18 mouse cellular contexts compared by ENCODE assay signal in genomic region chr2:69820201-69820600, GRCm38 (mm10). TPM values are rescaled to one million over a fixed set of nuclear protein-coding genes. Genes with fewer than 3 reads are reported as not detected.
A peak's percentile ranks its signal among the peaks of the same experiment; 100 is the strongest.
DNase-seq lines count a peak whose midpoint lies in the region; ATAC-seq and TF ChIP-seq lines count a peak whose summit lies in the region.
"Had no signal": no experiment of that assay in that cellular context is flagged by ENCODE, and none has a peak within 500 bp of the region (broad histone marks: within the 10 kb centered on the region; RNA-seq: fewer than 3 reads in every experiment).

No protein-coding gene starts in this region.

- no peak for TF ChIP-seq CTCF in stomach, postnatal 0 days (IDR thresholded peaks at IDR 0.05; ENCODE audit: low read depth)

- H3K4me2 ChIP-seq in heart, embryonic 13.5 days: no peak overlapping the region
- H3K4me2 ChIP-seq in heart, embryonic 12.5 days: no peak overlapping the region
- H3K4me2 ChIP-seq in stomach, embryonic 15.5 days: no peak overlapping the region
- H3K4me2 ChIP-seq in stomach, postnatal 0 days (replicated peaks; ENCODE audit: low read depth): no peak overlapping the region
- H3K4me2 ChIP-seq in liver, embryonic 15.5 days: 0 out of 2 replicates have a peak overlapping the region, but pooled peaks have one; percentile 0
- H3K4me2 ChIP-seq: forebrain, embryonic 13.5 days; hindbrain, embryonic 12.5 days had no signal

- WGBS in heart, embryonic 13.5 days: 49% methylated on average over 1 of the region's 1 CpGs
- 50% methylated on average over 1 of the region's 1 CpGs for WGBS in heart, embryonic 12.5 days
- WGBS in stomach, embryonic 15.5 days: 38% methylated on average over 1 of the region's 1 CpGs
- 40% methylated on average over 1 of the region's 1 CpGs for WGBS in stomach, postnatal 0 days
- WGBS in liver, embryonic 15.5 days (ENCODE audit: insufficient replicate concordance): 34% methylated on average over 1 of the region's 1 CpGs

- peaks cover 7% of the 10 kb centered on the region; the same call in 1 of the 2 replicates for H3K36me3 ChIP-seq in heart, embryonic 13.5 days
- peaks cover 9% of the 10 kb centered on the region for H3K36me3 ChIP-seq in heart, embryonic 12.5 days
- H3K36me3 ChIP-seq in stomach, embryonic 15.5 days: no peaks in the 10 kb centered on the region
- no peaks in the 10 kb centered on the region for H3K36me3 ChIP-seq in stomach, postnatal 0 days (ENCODE audit: control insufficient read depth, insufficient read depth, low read length)
- peaks cover 9% of the 10 kb centered on the region for H3K36me3 ChIP-seq in liver, embryonic 15.5 days (replicated peaks)

- no peak for ATAC-seq in heart, embryonic 13.5 days (ENCODE audit: extremely low read depth, insufficient number of reproducible peaks, low FRiP score, low TSS enrichment)
- ATAC-seq in heart, embryonic 12.5 days (ENCODE audit: insufficient number of reproducible peaks, low FRiP score): no peak
- no peak for ATAC-seq in stomach, embryonic 15.5 days (ENCODE audit: insufficient read depth, low FRiP score, low read depth)
- ATAC-seq in stomach, postnatal 0 days (ENCODE audit: low FRiP score, low TSS enrichment): no peak
- no peak for ATAC-seq in liver, embryonic 15.5 days (ENCODE audit: insufficient read depth)
- ATAC-seq: forebrain, embryonic 13.5 days; hindbrain, embryonic 16.5 days had no signal

- no peaks in the 10 kb centered on the region for H3K9me3 ChIP-seq in heart, embryonic 13.5 days
- no peaks in the 10 kb centered on the region for H3K9me3 ChIP-seq in heart, embryonic 12.5 days (replicated peaks)
- H3K9me3 ChIP-seq in stomach, embryonic 15.5 days: no peaks in the 10 kb centered on the region
- no peaks in the 10 kb centered on the region for H3K9me3 ChIP-seq in stomach, postnatal 0 days (ENCODE audit: control insufficient read depth, low read length)
- no peaks in the 10 kb centered on the region for H3K9me3 ChIP-seq in liver, embryonic 15.5 days (replicated peaks)
- H3K9me3 ChIP-seq: embryonic facial prominence, embryonic 10.5 days; forebrain, embryonic 13.5 days; hindbrain, embryonic 12.5 days had no signal

- no peak for DNase-seq in stomach, postnatal 0 days (ENCODE audit: low spot score)
- DNase-seq in kidney, postnatal 4 days: no peak
- DNase-seq: adrenal gland, adult 8-10 months; adrenal gland, postnatal 36 days; cerebellum, adult 2 months; cerebellum, postnatal 10 days; gastrocnemius, adult 2 months; gastrocnemius, postnatal 25 days; heart, postnatal 10 days; heart, postnatal 4 days had no signal

- H3K9ac ChIP-seq in heart, embryonic 13.5 days: no peak overlapping the region
- H3K9ac ChIP-seq in heart, embryonic 12.5 days: no peak overlapping the region
- H3K9ac ChIP-seq in stomach, embryonic 15.5 days: no peak overlapping the region
- H3K9ac ChIP-seq in stomach, postnatal 0 days (ENCODE audit: low read length): no peak overlapping the region
- no peak overlapping the region for H3K9ac ChIP-seq in liver, embryonic 15.5 days
- H3K9ac ChIP-seq: forebrain, embryonic 13.5 days; hindbrain, embryonic 12.5 days had no signal

- H3K4me1 ChIP-seq in heart, embryonic 13.5 days: peaks cover 38% of the 10 kb centered on the region
- peaks cover 24% of the 10 kb centered on the region for H3K4me1 ChIP-seq in heart, embryonic 12.5 days (replicated peaks)
- H3K4me1 ChIP-seq in stomach, embryonic 15.5 days: no peaks in the 10 kb centered on the region
- no peaks in the 10 kb centered on the region; the same call in 1 of the 2 replicates for H3K4me1 ChIP-seq in stomach, postnatal 0 days (replicated peaks; ENCODE audit: control insufficient read depth, insufficient read depth)
- peaks cover 84% of the 10 kb centered on the region for H3K4me1 ChIP-seq in liver, embryonic 15.5 days (replicated peaks)

- no peak overlapping the region for H3K4me3 ChIP-seq in heart, embryonic 13.5 days
- no peak overlapping the region for H3K4me3 ChIP-seq in heart, embryonic 12.5 days
- no peak overlapping the region for H3K4me3 ChIP-seq in stomach, embryonic 15.5 days (replicated peaks)
- no peak overlapping the region for H3K4me3 ChIP-seq in stomach, postnatal 0 days (ENCODE audit: low read depth, low read length)
- no peak overlapping the region for H3K4me3 ChIP-seq in liver, embryonic 15.5 days (replicated peaks)
- H3K4me3 ChIP-seq: embryonic facial prominence, embryonic 10.5 days; forebrain, embryonic 13.5 days; gastrocnemius, adult 2 months; hindbrain, embryonic 12.5 days had no signal

- H3K27me3 ChIP-seq in heart, embryonic 13.5 days (replicated peaks): no peaks in the 10 kb centered on the region
- no peaks in the 10 kb centered on the region for H3K27me3 ChIP-seq in heart, embryonic 12.5 days (replicated peaks)
- no peaks in the 10 kb centered on the region for H3K27me3 ChIP-seq in stomach, embryonic 15.5 days (replicated peaks)
- no peaks in the 10 kb centered on the region for H3K27me3 ChIP-seq in stomach, postnatal 0 days (ENCODE audit: control insufficient read depth, insufficient read depth, low read length)
- H3K27me3 ChIP-seq in liver, embryonic 15.5 days: no peaks in the 10 kb centered on the region
- H3K27me3 ChIP-seq: forebrain, embryonic 13.5 days; hindbrain, embryonic 12.5 days had no signal

- H3K27ac ChIP-seq in heart, embryonic 13.5 days (replicated peaks): peak overlapping the region; percentile 56; the same call in 1 of the 2 replicates
- no peak overlapping the region for H3K27ac ChIP-seq in heart, embryonic 12.5 days (ENCODE audit: poor library complexity, severe bottlenecking)
- H3K27ac ChIP-seq in stomach, embryonic 15.5 days: peak overlapping the region; percentile 11; the same call in 1 of the 2 replicates
- no peak overlapping the region for H3K27ac ChIP-seq in stomach, postnatal 0 days (replicated peaks)
- H3K27ac ChIP-seq in liver, embryonic 15.5 days (replicated peaks): peak overlapping the region; percentile 77
- H3K27ac ChIP-seq: embryonic facial prominence, embryonic 10.5 days; forebrain, embryonic 13.5 days; gastrocnemius, adult 2 months; hindbrain, embryonic 12.5 days had no signal

- TF ChIP-seq EP300 in stomach, postnatal 0 days (optimal IDR thresholded peaks at IDR 0.05): no peak

RNA-seq across cellular contexts. Expression of gene Klhl23, which starts 1.5 kb away (rescaled TPM):
- 42.8 and 47.3 TPM in 2 replicates for polyA plus RNA-seq in heart, embryonic 13.5 days (2015; fragmentation: Nextera tagmentation; extraction: Ambion mirVana)
- 58.9 and 64.1 TPM in 2 replicates for polyA plus RNA-seq in heart, embryonic 12.5 days (2016; fragmentation: Nextera tagmentation; extraction: Ambion mirVana)
- polyA plus RNA-seq in stomach, embryonic 15.5 days (2015; fragmentation: Nextera tagmentation; extraction: Ambion mirVana): 37.0 and 37.8 TPM in 2 replicates
- polyA plus RNA-seq in stomach, postnatal 0 days (2015; fragmentation: Nextera tagmentation; extraction: Ambion mirVana): 21.4 and 25.1 TPM in 2 replicates
- 18.1 and 19.4 TPM in 2 replicates for polyA plus RNA-seq in liver, embryonic 15.5 days (2015; fragmentation: Nextera tagmentation; extraction: Ambion mirVana)

RNA-seq across cellular contexts. Expression of gene Phospho2, which starts 30.8 kb away (rescaled TPM):
- polyA plus RNA-seq in heart, embryonic 13.5 days (2015; fragmentation: Nextera tagmentation; extraction: Ambion mirVana): 14.4 and 16.7 TPM in 2 replicates
- 17.6 and 18.3 TPM in 2 replicates for polyA plus RNA-seq in heart, embryonic 12.5 days (2016; fragmentation: Nextera tagmentation; extraction: Ambion mirVana)
- polyA plus RNA-seq in stomach, embryonic 15.5 days (2015; fragmentation: Nextera tagmentation; extraction: Ambion mirVana): 22.1 and 23.0 TPM in 2 replicates
- polyA plus RNA-seq in stomach, postnatal 0 days (2015; fragmentation: Nextera tagmentation; extraction: Ambion mirVana): 19.0 and 19.3 TPM in 2 replicates
- polyA plus RNA-seq in liver, embryonic 15.5 days (2015; fragmentation: Nextera tagmentation; extraction: Ambion mirVana): 11.1 and 11.4 TPM in 2 replicates

RNA-seq across cellular contexts. Expression of gene Ccdc173, which starts 30.8 kb away (rescaled TPM):
- polyA plus RNA-seq in heart, embryonic 13.5 days (2015; fragmentation: Nextera tagmentation; extraction: Ambion mirVana): 1.0 and 1.4 TPM in 2 replicates
- polyA plus RNA-seq in heart, embryonic 12.5 days (2016; fragmentation: Nextera tagmentation; extraction: Ambion mirVana): 1.3 TPM in 2 replicates
- polyA plus RNA-seq in stomach, embryonic 15.5 days (2015; fragmentation: Nextera tagmentation; extraction: Ambion mirVana): 1.4 and 2.2 TPM in 2 replicates
- 0.70 and 0.96 TPM in 2 replicates for polyA plus RNA-seq in stomach, postnatal 0 days (2015; fragmentation: Nextera tagmentation; extraction: Ambion mirVana)
- polyA plus RNA-seq in liver, embryonic 15.5 days (2015; fragmentation: Nextera tagmentation; extraction: Ambion mirVana): 0.14 and 0.16 TPM in 2 replicates

RNA-seq across cellular contexts. Expression of gene Ssb, which starts 41.2 kb away (rescaled TPM):
- 193 and 222 TPM in 2 replicates for polyA plus RNA-seq in heart, embryonic 13.5 days (2015; fragmentation: Nextera tagmentation; extraction: Ambion mirVana)
- polyA plus RNA-seq in heart, embryonic 12.5 days (2016; fragmentation: Nextera tagmentation; extraction: Ambion mirVana): 233 and 248 TPM in 2 replicates
- 309 and 316 TPM in 2 replicates for polyA plus RNA-seq in stomach, embryonic 15.5 days (2015; fragmentation: Nextera tagmentation; extraction: Ambion mirVana)
- polyA plus RNA-seq in stomach, postnatal 0 days (2015; fragmentation: Nextera tagmentation; extraction: Ambion mirVana): 161 and 203 TPM in 2 replicates
- polyA plus RNA-seq in liver, embryonic 15.5 days (2015; fragmentation: Nextera tagmentation; extraction: Ambion mirVana): 108 and 133 TPM in 2 replicates

Comparison
In these comparisons a context has a peak if more than half of its experiments do, and no peak if none do; other contexts are left out.
1. H3K27ac ChIP-seq: peak in heart, embryonic 13.5 days (single experiment), stomach, embryonic 15.5 days (single experiment) and liver, embryonic 15.5 days (single experiment); none in heart, embryonic 12.5 days (single experiment) and stomach, postnatal 0 days (single experiment).